Mouse (Mus musculus) limb, embryonic 10.5 days (tissue): ENCODE results near the gene Wnt7a. TPM values are rescaled to one million over a fixed set of nuclear protein-coding genes. Genes with fewer than 3 reads are reported as not detected.

Experiments
- polyA plus RNA-seq: library from polyadenylated mRNA; unstranded; fragments of >200 nt; fragmentation: Nextera tagmentation; extraction: Ambion mirVana; gene quantifications from 2 replicates; pipeline ENCODE4 v1.2.1, GENCODE M21; 2016

Gene Wnt7a
- polyA plus RNA-seq, 1 experiment from 2014 or later: 5.0 TPM

Other genes starting within 250 kb of the Wnt7a start
- 61.9 and 101 TPM in 2 replicates for gene Fbln2, start 198.9 kb downstream of the Wnt7a start, polyA plus RNA-seq
- 32.8 and 44.9 TPM in 2 replicates for gene Chchd4, start 62.2 kb upstream of the Wnt7a start, polyA plus RNA-seq
- gene Tmem43, start 62.3 kb upstream of the Wnt7a start, polyA plus RNA-seq: 60.3 and 60.4 TPM in 2 replicates
- 25.0 and 27.0 TPM in 2 replicates for gene Xpc, start 104.5 kb upstream of the Wnt7a start, polyA plus RNA-seq
- gene Lsm3, start 104.6 kb upstream of the Wnt7a start, polyA plus RNA-seq: 460 and 503 TPM in 2 replicates